ENCODE assay signal across 22 mouse cellular contexts in genomic region chr2:25432326-25433098, GRCm38 (mm10). TPM values are rescaled to one million over a fixed set of nuclear protein-coding genes. Genes with fewer than 3 reads are reported as not detected.
DNase-seq lines count a peak whose midpoint lies in the region; ATAC-seq and TF ChIP-seq lines count a peak whose summit lies in the region.
"Had no signal": no experiment of that assay in that cellular context is flagged by ENCODE, and none has a peak within 500 bp of the region (broad histone marks: within the 10 kb centered on the region; RNA-seq: fewer than 3 reads in every experiment).

No protein-coding gene starts in this region.

- peak; percentile 70 for DNase-seq in cerebellum, adult 9-11 months
- peak; percentile 87 for DNase-seq in heart, adult 11 months
- DNase-seq in heart, adult 9 months (ENCODE audit: low spot score in 2 of 2), result no peak
- no peak for DNase-seq in kidney, adult 11 months
- DNase-seq: adrenal gland, adult 8-10 months; adrenal gland, postnatal 36 days; B cell, adult 2 months; cerebellum, adult 11 months; gastrocnemius, postnatal 10 days; heart, postnatal 36 days; kidney, adult 18-20 months had no signal

- no peak overlapping the region for H3K4me2 ChIP-seq in myocyte (ENCODE audit: low read depth)
- H3K4me2 ChIP-seq: heart, embryonic 13.5 days had no signal

- peaks cover 61% of the 10 kb centered on the region for H3K36me3 ChIP-seq in megakaryocyte, embryonic 14.5 days (replicated peaks; ENCODE audit: low read length)
- H3K36me3 ChIP-seq in myocyte (ENCODE audit: control insufficient read depth, insufficient read depth), result no peaks in the 10 kb centered on the region

- peak overlapping the region; percentile 78 for H3K4me3 ChIP-seq in megakaryocyte, embryonic 14.5 days (replicated peaks)
- no peak overlapping the region for H3K4me3 ChIP-seq in myocyte
- H3K4me3 ChIP-seq: heart, embryonic 13.5 days had no signal

- H3K9me3 ChIP-seq in megakaryocyte, embryonic 14.5 days, result no peaks in the 10 kb centered on the region
- H3K9me3 ChIP-seq: G1E; heart, embryonic 13.5 days had no signal

- H3K27me3 ChIP-seq in megakaryocyte, embryonic 14.5 days (replicated peaks), result peaks cover 56% of the 10 kb centered on the region
- H3K27me3 ChIP-seq in myocyte (ENCODE audit: control insufficient read depth, insufficient read depth, insufficient read length), result peaks cover 5% of the 10 kb centered on the region

- no peaks in the 10 kb centered on the region for H3K79me2 ChIP-seq in myocyte (ENCODE audit: control insufficient read depth, insufficient read depth)

- no peak for ATAC-seq in cerebellum, adult (ENCODE audit: insufficient number of reproducible peaks, low FRiP score, low TSS enrichment)
- no peak for ATAC-seq in megakaryocyte, adult 5-6 weeks (ENCODE audit: poor library complexity, severe bottlenecking)
- ATAC-seq: CD4-positive, CD25-positive, alpha-beta regulatory T cell, adult 4 months; forebrain, embryonic 14.5 days; hindbrain, postnatal 0 days had no signal

- no peak for TF ChIP-seq POLR2A in myocyte (IDR thresholded peaks at IDR 0.05; ENCODE audit: insufficient read length, low read depth)

- H3K4me1 ChIP-seq in megakaryocyte, embryonic 14.5 days, result peaks cover 75% of the 10 kb centered on the region

- H3ac ChIP-seq in myocyte (ENCODE audit: control insufficient read depth, insufficient read length), result no peak overlapping the region

TF ChIP-seq in myocyte, 11 proteins besides CTCF, POLR2A, EP300 and RAD21:
- TF ChIP-seq MYOD1 (IDR thresholded peaks at IDR 0.05; ENCODE audit: control insufficient read depth in 1 of 3, insufficient read length in 2 of 3, low read depth in 2 of 3) (peak in 1 of 3 experiments; percentile 51), MYOG (IDR thresholded peaks at IDR 0.05; ENCODE audit: control insufficient read depth in 1 of 3, insufficient read depth in 1 of 3, insufficient read length in 2 of 3, low read depth in 2 of 3) (peak in 2 of 3 experiments; percentile 25 to 67), POLR2AphosphoS2 (IDR thresholded peaks at IDR 0.05; ENCODE audit: insufficient read length, low read depth) (no peak)
TF ChIP-seq in myocyte: peak in this region for 2.

RNA-seq across cellular contexts. Expression of gene Abca2, which starts 4.0 kb away (rescaled TPM):
- polyA plus RNA-seq in megakaryocyte, embryonic 14.5 days (2012; ENCODE audit: insufficient read depth, low replicate concordance), result 13.1 and 24.3 TPM in 2 replicates
- 25.5 and 33.3 TPM in 2 replicates for total RNA-seq in megakaryocyte, adult 5-6 weeks (2015)
- 12.0 and 13.0 TPM in 2 replicates for total RNA-seq in megakaryocyte, adult 5-6 weeks (2017)
- polyA plus RNA-seq in myocyte (2012; fragmentation: generic; extraction: Trizol), result 9.8 TPM

RNA-seq across cellular contexts. Expression of gene Fut7, which starts 9.4 kb away (rescaled TPM):
- polyA plus RNA-seq in megakaryocyte, embryonic 14.5 days (2012; ENCODE audit: insufficient read depth, low replicate concordance), result 4.3 TPM in 1 of 2 replicates, not detected in the other
- total RNA-seq in megakaryocyte, adult 5-6 weeks (2015), result 10.1 and 11.6 TPM in 2 replicates
- 20.4 and 21.5 TPM in 2 replicates for total RNA-seq in megakaryocyte, adult 5-6 weeks (2017)
- 0.08 TPM for polyA plus RNA-seq in myocyte (2012; fragmentation: generic; extraction: Trizol)
- total RNA-seq: adrenal gland, postnatal 36 days; gastrocnemius, postnatal 10 days had no signal
- polyA plus RNA-seq: forebrain, embryonic 14.5 days; G1E; heart, postnatal 0 days; intestine, embryonic 14.5 days had no signal

RNA-seq across cellular contexts. Expression of gene Clic3, which starts 24.1 kb away (rescaled TPM):
- not detected in 2 replicates for polyA plus RNA-seq in megakaryocyte, embryonic 14.5 days (2012; ENCODE audit: insufficient read depth, low replicate concordance)
- total RNA-seq in megakaryocyte, adult 5-6 weeks (2015), result not detected in 2 replicates
- not detected in 2 replicates for total RNA-seq in megakaryocyte, adult 5-6 weeks (2017)
- polyA plus RNA-seq in myocyte (2012; fragmentation: generic; extraction: Trizol), result 13.5 TPM
- total RNA-seq: adrenal gland, adult 8-10 months; adrenal gland, postnatal 36 days had no signal
- polyA plus RNA-seq: G1E had no signal

RNA-seq across cellular contexts. Expression of gene Paxx, which starts 28.4 kb away (rescaled TPM):
- 51.1 and 52.3 TPM in 2 replicates for polyA plus RNA-seq in megakaryocyte, embryonic 14.5 days (2012; ENCODE audit: insufficient read depth, low replicate concordance)
- 36.3 and 36.5 TPM in 2 replicates for total RNA-seq in megakaryocyte, adult 5-6 weeks (2015)
- total RNA-seq in megakaryocyte, adult 5-6 weeks (2017), result 25.7 and 29.6 TPM in 2 replicates
- 64.3 TPM for polyA plus RNA-seq in myocyte (2012; fragmentation: generic; extraction: Trizol)

RNA-seq across cellular contexts. Expression of gene Npdc1, which starts 33.4 kb away (rescaled TPM):
- 3.7 and 3.9 TPM in 2 replicates for polyA plus RNA-seq in megakaryocyte, embryonic 14.5 days (2012; ENCODE audit: insufficient read depth, low replicate concordance)
- not detected in 2 replicates for total RNA-seq in megakaryocyte, adult 5-6 weeks (2015)
- total RNA-seq in megakaryocyte, adult 5-6 weeks (2017), result not detected in 2 replicates
- polyA plus RNA-seq in myocyte (2012; fragmentation: generic; extraction: Trizol), result 114 TPM
- polyA plus RNA-seq: G1E had no signal

Comparison
In these comparisons a context has a peak if more than half of its experiments do, and no peak if none do; other contexts are left out.
1. DNase-seq: peak in cerebellum, adult 9-11 months (single experiment) and heart, adult 11 months (single experiment); none in heart, adult 9 months (0 of 2) and kidney, adult 11 months (single experiment).
2. RNA of gene Clic3, which starts 24.1 kb away (polyA plus RNA-seq): 13.5 TPM in myocyte (single experiment); not detected in megakaryocyte, embryonic 14.5 days; every median in the first group is over 10 times any median in the second.